Mouse (Mus musculus): ENCODE results near the gene Anxa3. TPM values are rescaled to one million over a fixed set of nuclear protein-coding genes. Genes with fewer than 3 reads are reported as not detected.

Gene Anxa3
- polyA plus RNA-seq, 1 experiment from 2014 or later = 52.5 TPM

DNA sequence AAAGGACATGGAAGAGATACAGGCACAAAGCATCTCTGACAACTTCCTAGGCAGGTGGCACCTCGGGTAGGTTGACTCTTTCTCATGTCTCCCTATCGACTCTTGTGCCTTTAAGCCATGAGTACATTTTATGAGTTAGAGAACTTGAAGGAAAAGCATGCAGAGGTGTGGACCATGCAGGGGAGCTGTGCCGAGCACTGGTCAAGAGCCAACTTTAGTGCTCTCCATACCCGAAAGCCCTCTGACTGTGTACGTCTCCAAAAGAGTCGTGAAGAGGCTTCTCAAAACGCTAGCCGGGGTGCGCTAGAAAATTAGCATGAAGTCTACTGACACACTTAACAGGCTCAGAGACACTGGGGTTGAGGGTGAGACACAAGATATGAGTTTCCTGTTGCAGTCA lies 6.0 kb downstream of the Anxa3 start:
- H3K9me3 ChIP-seq = no peaks in the 10 kb centered on the region
- peaks cover 10% of the 10 kb centered on the region for H3K4me1 ChIP-seq (replicated peaks)
- H3K27me3 ChIP-seq (ENCODE audit: insufficient read depth, poor library complexity, severe bottlenecking) = peaks cover 10% of the 10 kb centered on the region; the same call in 1 of the 2 replicates
- no peak overlapping the region for H3K27ac ChIP-seq
- H3K36me3 ChIP-seq = no peaks in the 10 kb centered on the region
- no peak overlapping the region for H3K4me3 ChIP-seq
- 92% methylated on average over 9 of the region's 9 CpGs for WGBS
- no peak for DNase-seq (ENCODE audit: low spot score)

DNA sequence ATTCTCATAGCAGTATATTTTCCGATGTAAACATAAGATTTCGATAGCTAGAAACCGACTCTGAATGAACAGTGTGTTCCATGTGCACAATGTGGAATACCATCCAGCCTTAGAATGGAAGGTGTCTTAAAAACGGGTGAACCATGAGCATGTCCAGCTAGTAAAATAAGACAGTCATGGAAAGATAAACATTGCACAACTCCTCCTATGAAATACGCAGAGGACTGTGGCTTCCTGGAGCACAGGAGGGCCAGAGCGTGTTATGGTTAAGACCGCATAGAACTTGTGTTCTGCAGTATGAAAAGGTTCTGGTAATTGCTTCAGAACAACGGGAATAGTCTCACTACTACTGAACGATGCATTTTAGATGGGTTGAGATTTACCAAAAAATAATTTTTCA lies 6.8 kb downstream of the Anxa3 start:
- H3K27me3 ChIP-seq (ENCODE audit: insufficient read depth, poor library complexity, severe bottlenecking) = peaks cover 2% of the 10 kb centered on the region; the same call in 1 of the 2 replicates
- DNase-seq (ENCODE audit: low spot score) = no peak
- no peaks in the 10 kb centered on the region for H3K9me3 ChIP-seq
- H3K4me1 ChIP-seq (replicated peaks) = peaks cover 10% of the 10 kb centered on the region
- no peak overlapping the region for H3K27ac ChIP-seq
- no peak overlapping the region for H3K4me3 ChIP-seq
- 94% methylated on average over 9 of the region's 9 CpGs for WGBS
- no peaks in the 10 kb centered on the region for H3K36me3 ChIP-seq

DNA sequence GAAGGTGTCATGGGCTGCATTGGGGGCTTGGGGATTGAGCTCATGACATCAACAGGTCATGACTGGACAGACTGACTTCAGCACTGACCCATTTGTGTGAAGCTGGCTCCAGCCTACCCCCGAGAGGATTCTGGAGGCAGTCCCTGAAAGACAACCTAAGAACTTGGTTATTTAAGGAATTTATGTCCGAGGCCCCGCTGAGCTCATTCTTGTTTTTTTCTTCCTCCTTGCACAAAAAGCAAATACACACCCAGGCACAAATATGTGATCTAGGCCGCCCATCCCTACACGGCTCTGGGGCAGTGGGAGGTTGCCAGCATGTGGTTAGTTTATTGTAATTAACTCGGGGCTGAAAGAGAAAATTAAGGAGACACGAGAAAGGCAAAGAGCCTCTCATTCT lies 9.0 kb downstream of the Anxa3 start:
- H3K27me3 ChIP-seq (ENCODE audit: insufficient read depth, poor library complexity, severe bottlenecking) = no peaks in the 10 kb centered on the region
- H3K27ac ChIP-seq = peak overlapping the region; percentile 40; the same call in 1 of the 2 replicates
- DNase-seq (ENCODE audit: low spot score) = peak; percentile 25
- H3K9me3 ChIP-seq = no peaks in the 10 kb centered on the region
- no peaks in the 10 kb centered on the region for H3K36me3 ChIP-seq
- peaks cover 10% of the 10 kb centered on the region for H3K4me1 ChIP-seq (replicated peaks)
- 39% methylated on average over 7 of the region's 7 CpGs for WGBS
- H3K4me3 ChIP-seq = no peak overlapping the region

DNA sequence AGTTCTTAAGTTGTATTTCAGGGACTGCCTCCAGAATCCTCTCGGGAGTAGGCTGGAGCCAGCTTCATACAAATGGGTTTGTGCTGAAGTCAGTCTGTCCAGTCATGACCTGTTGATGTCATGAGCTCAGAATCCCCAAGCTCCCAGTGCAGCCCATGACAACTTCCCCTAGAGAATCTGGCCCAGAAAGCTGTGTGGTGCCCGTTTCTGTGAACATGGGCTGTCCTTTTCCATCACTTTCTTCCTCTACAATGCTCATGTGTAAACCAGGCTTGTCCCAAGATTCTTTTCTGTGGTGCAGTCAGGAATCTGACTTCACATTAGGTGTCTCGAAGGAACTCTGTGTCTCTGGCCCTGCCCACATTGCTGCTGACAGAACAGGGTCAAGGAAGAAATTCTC lies 10.0 kb downstream of the Anxa3 start:
- H3K4me1 ChIP-seq (replicated peaks) = peaks cover 10% of the 10 kb centered on the region
- no peak overlapping the region for H3K27ac ChIP-seq
- no peaks in the 10 kb centered on the region for H3K27me3 ChIP-seq (ENCODE audit: insufficient read depth, poor library complexity, severe bottlenecking)
- 66% methylated on average over 3 of the region's 3 CpGs for WGBS
- H3K36me3 ChIP-seq = no peaks in the 10 kb centered on the region
- no peak for DNase-seq (ENCODE audit: low spot score)
- H3K9me3 ChIP-seq = no peaks in the 10 kb centered on the region
- H3K4me3 ChIP-seq = no peak overlapping the region

DNA sequence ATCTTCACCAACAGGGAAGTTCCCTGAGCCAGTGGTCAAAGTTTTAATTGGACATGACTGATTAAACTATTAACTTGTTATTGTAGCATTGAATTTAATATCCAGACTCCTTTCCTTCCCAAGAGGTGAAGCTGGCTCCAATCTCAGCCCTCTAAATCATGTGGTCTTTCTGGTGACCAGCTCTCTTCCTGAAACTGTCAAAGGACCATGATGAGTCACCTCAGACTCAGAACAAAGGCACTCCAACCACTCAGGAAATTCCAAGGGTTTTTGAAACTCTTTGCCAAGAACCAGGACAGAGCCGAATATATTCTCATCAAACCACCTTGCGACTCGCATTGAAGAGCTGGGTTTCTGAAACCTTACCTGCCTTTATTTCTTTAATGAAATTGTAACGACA lies 11.2 kb downstream of the Anxa3 start:
- Histone ChIP-seq H3K27me3 (ENCODE audit: insufficient read depth, poor library complexity, severe bottlenecking) (no peaks in the 10 kb centered on the region), H3K4me1 (replicated peaks) (peaks cover 10% of the 10 kb centered on the region), H3K4me3 (no peak overlapping the region), H3K27ac (no peak overlapping the region), H3K36me3 (no peaks in the 10 kb centered on the region), H3K9me3 (no peaks in the 10 kb centered on the region)
- 88% methylated on average over 4 of the region's 4 CpGs for WGBS
- DNase-seq (ENCODE audit: low spot score) = no peak

DNA sequence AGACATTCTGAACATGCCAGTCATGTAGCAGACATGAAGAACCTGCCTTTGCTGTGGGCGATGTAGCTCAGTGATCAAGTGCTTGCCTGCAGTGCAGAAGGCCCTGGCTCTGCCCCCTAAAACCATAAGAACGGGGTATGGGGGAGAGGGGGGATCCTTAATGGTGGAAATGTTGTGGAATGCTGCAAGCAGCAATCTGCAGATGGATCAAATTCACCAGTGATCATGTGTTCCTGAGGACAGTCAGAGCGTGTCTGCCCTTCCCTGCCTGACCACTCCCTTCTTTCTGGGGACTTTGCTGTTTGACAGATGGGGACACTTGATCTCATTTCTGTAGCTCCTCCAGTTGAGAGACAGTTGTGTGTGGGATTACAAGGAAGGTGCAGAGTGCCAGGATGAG lies 11.7 kb downstream of the Anxa3 start:
- Histone ChIP-seq H3K36me3 (no peaks in the 10 kb centered on the region), H3K4me1 (replicated peaks) (peaks cover 10% of the 10 kb centered on the region), H3K4me3 (no peak overlapping the region), H3K27ac (no peak overlapping the region), H3K27me3 (ENCODE audit: insufficient read depth, poor library complexity, severe bottlenecking) (no peaks in the 10 kb centered on the region), H3K9me3 (no peaks in the 10 kb centered on the region)
- no peak for DNase-seq (ENCODE audit: low spot score)
- 74% methylated on average over 3 of the region's 3 CpGs for whole genome bisulfite sequencing

DNA sequence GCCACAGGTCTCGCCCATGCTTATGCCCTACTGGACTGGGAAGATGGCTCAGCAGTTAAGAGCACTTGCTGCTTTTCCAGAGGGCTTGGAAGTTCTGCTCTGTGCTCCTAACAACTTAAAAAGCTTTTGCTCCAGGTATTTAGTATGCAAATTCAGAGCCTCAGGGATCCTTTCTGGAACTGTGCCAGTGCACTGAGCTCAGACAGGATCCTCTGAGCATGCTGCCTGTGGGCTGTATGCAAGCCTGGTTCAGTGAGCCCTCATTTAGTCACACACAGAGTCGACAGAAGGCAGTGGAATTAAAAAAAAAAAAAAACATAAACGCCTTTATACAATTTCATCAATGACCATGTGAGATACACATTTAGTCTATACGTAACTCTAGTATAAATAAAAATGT lies 17.5 kb downstream of the Anxa3 start:
- Histone ChIP-seq H3K27me3 (ENCODE audit: insufficient read depth, poor library complexity, severe bottlenecking) (no peaks in the 10 kb centered on the region), H3K4me3 (no peak overlapping the region), H3K4me1 (replicated peaks) (no peaks in the 10 kb centered on the region), H3K36me3 (no peaks in the 10 kb centered on the region), H3K9me3 (no peaks in the 10 kb centered on the region), H3K27ac (no peak overlapping the region)
- DNase-seq (ENCODE audit: low spot score) = no peak
- 76% methylated on average over 4 of the region's 4 CpGs for WGBS

DNA sequence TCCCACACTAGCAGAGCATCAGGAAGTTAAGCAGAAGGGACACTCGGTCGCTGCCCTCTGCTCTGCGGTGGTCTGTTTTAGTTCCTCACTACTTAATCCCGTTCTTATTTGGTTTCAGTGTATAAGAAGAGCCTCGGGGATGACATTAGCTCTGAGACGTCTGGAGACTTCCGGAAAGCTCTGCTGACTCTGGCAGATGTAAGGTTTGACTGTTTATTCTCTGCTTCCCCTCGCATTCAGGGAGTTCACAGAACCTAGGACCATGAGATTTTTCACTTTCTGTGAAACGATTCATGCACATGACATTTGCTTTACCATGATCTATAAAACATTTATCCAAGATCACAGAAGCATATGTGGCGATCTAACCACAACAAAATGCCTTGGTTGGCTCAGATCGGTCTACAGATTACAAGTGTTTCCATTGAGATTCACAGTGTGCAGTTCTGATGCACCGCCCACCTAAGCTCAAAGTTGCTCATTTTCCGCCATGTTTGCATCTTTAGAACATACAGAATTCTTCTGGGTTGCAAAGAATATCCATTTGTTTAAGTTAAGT lies 31.7 kb downstream of the Anxa3 start:
- DNase-seq (ENCODE audit: low spot score) = no peak
- no peaks in the 10 kb centered on the region for H3K4me1 ChIP-seq (replicated peaks)
- no peak overlapping the region for H3K27ac ChIP-seq
- no peaks in the 10 kb centered on the region for H3K27me3 ChIP-seq (ENCODE audit: insufficient read depth, poor library complexity, severe bottlenecking)
- 92% methylated on average over 13 of the region's 13 CpGs for WGBS
- H3K36me3 ChIP-seq = no peaks in the 10 kb centered on the region
- no peak overlapping the region for H3K4me3 ChIP-seq
- H3K9me3 ChIP-seq = no peaks in the 10 kb centered on the region

DNA sequence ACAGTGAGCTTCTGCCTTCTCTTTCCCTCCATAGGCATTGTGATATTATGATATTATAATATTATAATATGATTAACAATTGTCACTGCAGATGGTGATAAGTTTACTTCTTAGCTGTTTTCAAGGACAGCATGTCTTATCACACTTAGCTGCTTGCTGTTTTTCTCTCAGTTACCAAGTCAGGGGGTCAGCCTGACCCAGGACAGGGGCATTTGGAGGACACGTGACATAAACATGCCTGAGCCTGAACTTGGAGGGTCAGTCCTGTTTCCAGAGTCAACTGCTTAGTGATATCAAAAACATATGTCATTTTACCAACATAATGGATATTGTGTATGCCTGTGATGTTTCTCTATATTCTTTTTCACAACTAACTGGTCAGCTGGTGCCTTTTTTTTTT lies 34.0 kb downstream of the Anxa3 start:
- 72% methylated on average over 1 of the region's 1 CpGs for WGBS

GRCm38 (mm10) chr5:96834338-96834737 lies 41.2 kb downstream of the Anxa3 start:
- Histone ChIP-seq H3K4me1 (replicated peaks) (no peaks in the 10 kb centered on the region), H3K27me3 (ENCODE audit: insufficient read depth, poor library complexity, severe bottlenecking) (no peaks in the 10 kb centered on the region), H3K27ac (no peak overlapping the region), H3K9me3 (no peaks in the 10 kb centered on the region), H3K36me3 (no peaks in the 10 kb centered on the region), H3K4me3 (no peak overlapping the region)
- DNase-seq (ENCODE audit: low spot score) = no peak
- WGBS = 90% methylated on average over 5 of the region's 5 CpGs

More for the DNA sequence above, 34.0 kb downstream of the Anxa3 start:
- no peaks in the 10 kb centered on the region for H3K36me3 ChIP-seq
- H3K4me1 ChIP-seq (replicated peaks) = no peaks in the 10 kb centered on the region
- H3K27me3 ChIP-seq (ENCODE audit: insufficient read depth, poor library complexity, severe bottlenecking) = no peaks in the 10 kb centered on the region
- H3K4me3 ChIP-seq = no peak overlapping the region
- no peaks in the 10 kb centered on the region for H3K9me3 ChIP-seq
- DNase-seq (ENCODE audit: low spot score) = no peak
- no peak overlapping the region for H3K27ac ChIP-seq

DNA sequence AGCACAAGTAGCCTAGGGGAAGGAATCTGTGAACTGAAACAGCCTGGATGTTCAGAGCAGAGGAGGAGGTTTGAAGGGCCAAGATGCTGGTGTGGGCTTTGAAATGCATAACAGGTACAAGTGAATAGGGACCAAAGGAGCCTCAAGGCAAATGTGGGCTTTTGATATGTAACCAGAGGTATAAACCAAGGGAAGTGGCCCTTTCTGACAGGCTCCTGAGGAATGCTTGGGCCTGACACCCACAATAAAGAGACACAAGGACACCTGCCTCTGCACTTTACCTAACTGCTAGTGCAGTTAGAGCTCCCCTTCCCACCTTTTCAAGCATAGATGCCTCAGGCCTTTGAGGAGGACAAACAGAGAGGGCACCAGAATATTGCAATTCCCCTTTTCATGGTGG lies 54.8 kb downstream of the Anxa3 start:
- no peak overlapping the region for H3K27ac ChIP-seq
- H3K9me3 ChIP-seq = no peaks in the 10 kb centered on the region
- no peak for DNase-seq (ENCODE audit: low spot score)
- H3K36me3 ChIP-seq = no peaks in the 10 kb centered on the region
- no peak overlapping the region for H3K4me3 ChIP-seq
- H3K27me3 ChIP-seq (ENCODE audit: insufficient read depth, poor library complexity, severe bottlenecking) = no peaks in the 10 kb centered on the region
- no peaks in the 10 kb centered on the region; the same call in 1 of the 2 replicates for H3K4me1 ChIP-seq (replicated peaks)

DNA sequence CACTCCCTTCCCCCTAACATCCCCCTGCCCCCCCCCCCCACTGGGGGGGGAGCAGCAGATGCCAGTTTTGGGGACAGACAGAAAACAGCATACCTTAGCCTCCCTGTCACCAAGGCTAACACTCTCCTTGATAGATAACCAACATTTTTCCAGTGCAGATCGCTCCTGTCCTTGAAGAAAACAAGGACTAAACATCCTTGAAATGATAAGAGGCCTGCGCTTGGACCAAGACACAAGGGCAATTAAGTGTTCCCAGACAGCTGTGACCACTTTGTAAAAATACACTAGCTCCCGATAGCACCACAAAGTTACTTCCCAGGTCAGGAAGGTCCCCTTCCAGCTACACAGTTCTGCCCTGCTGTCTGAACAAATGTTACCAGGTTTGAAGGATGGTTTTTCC lies 55.2 kb downstream of the Anxa3 start:
- no peak overlapping the region for H3K27ac ChIP-seq
- H3K9me3 ChIP-seq = no peaks in the 10 kb centered on the region
- no peaks in the 10 kb centered on the region for H3K27me3 ChIP-seq (ENCODE audit: insufficient read depth, poor library complexity, severe bottlenecking)
- H3K4me1 ChIP-seq (replicated peaks) = no peaks in the 10 kb centered on the region; the same call in 1 of the 2 replicates
- no peak overlapping the region for H3K4me3 ChIP-seq
- H3K36me3 ChIP-seq = no peaks in the 10 kb centered on the region
- 63% methylated on average over 3 of the region's 3 CpGs for WGBS
- DNase-seq (ENCODE audit: low spot score) = no peak

- Histone ChIP-seq H3K4me3 (no peak overlapping the region), H3K27me3 (ENCODE audit: insufficient read depth, poor library complexity, severe bottlenecking) (no peaks in the 10 kb centered on the region), H3K9me3 (no peaks in the 10 kb centered on the region), H3K4me1 (replicated peaks) (no peaks in the 10 kb centered on the region; the same call in 1 of the 2 replicates), H3K27ac (no peak overlapping the region), H3K36me3 (no peaks in the 10 kb centered on the region)
- DNase-seq (ENCODE audit: low spot score) = no peak
- 79% methylated on average over 3 of the region's 3 CpGs for WGBS
Observed at GRCm38 (mm10) chr5:96849232-96849631, 56.1 kb downstream of the Anxa3 start.

GRCm38 (mm10) chr5:96853451-96853850 lies 60.3 kb downstream of the Anxa3 start:
- Histone ChIP-seq H3K9me3 (no peaks in the 10 kb centered on the region), H3K4me1 (replicated peaks) (no peaks in the 10 kb centered on the region; the same call in 1 of the 2 replicates), H3K27ac (no peak overlapping the region), H3K27me3 (ENCODE audit: insufficient read depth, poor library complexity, severe bottlenecking) (no peaks in the 10 kb centered on the region), H3K36me3 (no peaks in the 10 kb centered on the region), H3K4me3 (no peak overlapping the region)
- 79% methylated on average over 3 of the region's 3 CpGs for WGBS
- DNase-seq (ENCODE audit: low spot score) = no peak

All from hindbrain, embryonic 10.5 days (tissue).